Mouse (Mus musculus): Measurements from ENCODE around the gene Abcc10.
A peak's percentile ranks its signal among the peaks of the same experiment; 100 is the strongest.

Gene Abcc10

DNA sequence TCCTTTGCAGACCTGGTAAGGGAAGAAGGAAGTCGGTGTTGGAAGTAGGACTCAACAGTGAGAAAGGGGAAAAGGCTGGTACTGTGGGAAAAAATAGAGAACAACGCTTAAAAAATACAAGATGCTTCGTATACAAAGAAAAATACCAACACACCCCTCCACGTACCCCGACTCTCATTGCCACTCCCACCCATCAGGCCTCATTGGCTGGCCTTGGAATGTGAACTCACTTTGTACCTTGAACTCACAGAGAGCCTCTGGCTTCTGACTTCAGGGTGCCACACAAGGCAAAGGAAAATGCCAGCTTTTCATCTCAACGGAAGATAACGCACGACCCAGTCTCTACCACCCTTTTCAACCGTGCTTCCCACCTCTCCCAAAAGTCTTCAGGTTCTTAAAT, 45.0 kb downstream of the Abcc10 start:
- no peaks in the 10 kb centered on the region for H3K9me3 ChIP-seq (ENCODE audit: low read length)
- H3K4me3 ChIP-seq (replicated peaks; ENCODE audit: low read length): peak overlapping the region; percentile 87
- no peaks in the 10 kb centered on the region for H3K27me3 ChIP-seq (ENCODE audit: insufficient read depth, low read length)
- peaks cover 36% of the 10 kb centered on the region for H3K36me3 ChIP-seq (ENCODE audit: insufficient read depth, low read length)
- no peak for TF ChIP-seq CTCF (conservative IDR thresholded peaks at IDR 0.05; ENCODE audit: low read length)
- TF ChIP-seq NANOG (IDR thresholded peaks at IDR 0.05; ENCODE audit: borderline replicate concordance, low read length): no peak
- no peak for TF ChIP-seq POU5F1 (IDR thresholded peaks at IDR 0.05; ENCODE audit: borderline replicate concordance, low read length)
- peaks cover 78% of the 10 kb centered on the region for H3K4me1 ChIP-seq (replicated peaks; ENCODE audit: low read depth, low read length)

DNA sequence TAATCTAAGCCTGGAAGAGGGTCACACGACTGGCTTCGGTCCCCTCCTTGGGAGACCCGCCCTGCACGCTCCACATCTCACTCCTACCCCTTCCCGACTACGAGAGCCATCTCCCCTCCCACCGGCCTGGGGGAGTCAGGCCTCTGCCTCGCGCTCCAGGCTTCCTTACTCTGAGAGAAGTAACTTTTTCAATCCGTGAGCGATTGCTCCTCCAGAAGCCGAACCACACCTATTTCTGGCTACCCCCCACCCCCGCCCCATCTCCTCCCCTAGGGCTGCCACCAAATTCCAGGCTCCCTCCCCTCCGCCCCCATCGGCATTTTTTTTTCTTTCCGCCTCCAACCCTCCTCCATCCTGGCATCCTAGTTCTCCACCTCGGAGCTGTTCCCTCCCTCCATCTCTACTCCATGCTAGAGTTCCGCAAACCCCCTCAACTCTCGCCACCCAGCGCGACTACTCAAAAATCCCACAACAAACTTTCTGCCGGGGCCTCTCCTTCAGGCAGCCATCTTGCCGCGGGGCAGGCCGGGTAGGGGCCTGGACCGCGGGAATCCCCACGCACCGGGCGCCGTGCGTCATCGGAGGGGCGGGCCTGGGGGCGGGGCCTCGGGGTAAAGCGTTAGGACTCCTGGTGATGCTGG, 45.5 kb downstream of the Abcc10 start, which contains the start of gene Tjap1:
Gene Tjap1, minus strand, starts transcription at position 544 of the 641 bp plus-strand sequence.
- no peak for TF ChIP-seq CTCF (conservative IDR thresholded peaks at IDR 0.05; ENCODE audit: low read length)
- TF ChIP-seq POU5F1 (IDR thresholded peaks at IDR 0.05; ENCODE audit: borderline replicate concordance, low read length): no peak
- TF ChIP-seq NANOG (IDR thresholded peaks at IDR 0.05; ENCODE audit: borderline replicate concordance, low read length): no peak
- H3K4me3 ChIP-seq (replicated peaks; ENCODE audit: low read length): peak within 1 kb of the TSS; percentile 87
- no peaks in the 10 kb centered on the region for H3K27me3 ChIP-seq (ENCODE audit: insufficient read depth, low read length)
- peaks cover 78% of the 10 kb centered on the region for H3K4me1 ChIP-seq (replicated peaks; ENCODE audit: low read depth, low read length)
- H3K36me3 ChIP-seq (ENCODE audit: insufficient read depth, low read length): peaks cover 42% of the 10 kb centered on the region
- no peaks in the 10 kb centered on the region for H3K9me3 ChIP-seq (ENCODE audit: low read length)

DNA sequence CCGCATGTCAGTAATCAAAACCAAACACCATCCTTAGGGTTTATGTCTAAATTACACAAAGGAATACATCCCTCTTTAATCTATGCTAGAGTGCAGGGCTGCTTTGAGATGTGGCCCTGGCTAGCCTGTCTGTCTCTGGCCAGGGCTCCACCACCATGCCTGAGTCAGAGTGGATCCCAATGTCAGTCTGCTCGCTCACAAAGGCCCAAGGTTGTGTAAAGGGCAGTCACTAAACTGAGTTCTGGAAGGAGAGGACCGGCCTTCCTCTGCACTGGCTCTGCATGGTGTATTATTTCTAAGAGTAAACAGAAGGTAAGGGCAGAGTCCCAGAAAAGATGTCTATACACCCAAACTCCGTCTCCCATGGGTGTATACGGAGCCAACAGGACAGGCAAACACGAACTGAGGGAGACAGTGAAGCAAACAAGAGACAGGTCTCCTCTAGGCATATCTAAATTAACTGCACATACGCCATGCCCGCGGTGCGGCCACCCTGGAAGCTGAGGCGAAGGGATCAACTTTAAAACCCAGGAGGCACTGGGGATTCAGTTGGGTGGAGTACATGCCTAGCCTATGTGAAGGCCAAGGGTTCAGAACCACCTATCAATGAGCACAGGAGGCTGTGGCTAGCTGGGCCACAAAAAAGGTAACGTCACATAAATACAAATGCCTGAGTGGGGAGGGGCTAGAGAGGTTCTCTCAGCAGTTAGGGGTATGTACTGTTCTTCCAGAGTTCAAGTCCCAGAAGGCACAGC, 50.0 kb downstream of the Abcc10 start:
- TF ChIP-seq NANOG (IDR thresholded peaks at IDR 0.05; ENCODE audit: borderline replicate concordance, low read length) (no peak), POU5F1 (IDR thresholded peaks at IDR 0.05; ENCODE audit: borderline replicate concordance, low read length) (no peak), CTCF (conservative IDR thresholded peaks at IDR 0.05; ENCODE audit: low read length) (no peak)
- H3K9me3 ChIP-seq (ENCODE audit: low read length): no peaks in the 10 kb centered on the region
- no peak overlapping the region for H3K4me3 ChIP-seq (replicated peaks; ENCODE audit: low read length)
- peaks cover 84% of the 10 kb centered on the region for H3K4me1 ChIP-seq (replicated peaks; ENCODE audit: low read depth, low read length)
- peaks cover 81% of the 10 kb centered on the region for H3K36me3 ChIP-seq (ENCODE audit: insufficient read depth, low read length)
- H3K27me3 ChIP-seq (ENCODE audit: insufficient read depth, low read length): no peaks in the 10 kb centered on the region

DNA sequence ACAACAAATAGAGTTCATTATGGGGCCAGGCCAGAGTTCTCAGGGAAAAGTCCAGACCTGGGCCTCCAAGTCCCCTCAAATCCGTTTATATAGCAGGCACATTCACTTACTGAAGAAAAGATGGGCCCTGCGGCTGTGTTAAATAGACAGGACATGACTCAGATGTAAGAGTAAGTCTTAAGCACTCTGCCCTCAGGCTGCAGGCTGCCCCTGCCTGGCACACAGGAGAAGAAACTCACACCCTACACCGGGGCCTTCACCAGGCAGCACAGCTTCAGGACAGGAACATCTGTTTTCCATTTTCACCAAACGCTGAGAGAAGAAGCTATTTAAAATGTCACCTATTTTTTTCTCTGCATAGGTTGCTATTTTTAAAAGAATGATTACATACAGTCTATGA, 50.6 kb downstream of the Abcc10 start:
- Histone ChIP-seq H3K9me3 (ENCODE audit: low read length) (no peaks in the 10 kb centered on the region), H3K36me3 (ENCODE audit: insufficient read depth, low read length) (peaks cover 87% of the 10 kb centered on the region), H3K4me3 (replicated peaks; ENCODE audit: low read length) (no peak overlapping the region), H3K4me1 (replicated peaks; ENCODE audit: low read depth, low read length) (peaks cover 88% of the 10 kb centered on the region), H3K27me3 (ENCODE audit: insufficient read depth, low read length) (no peaks in the 10 kb centered on the region)
- TF ChIP-seq NANOG (IDR thresholded peaks at IDR 0.05; ENCODE audit: borderline replicate concordance, low read length) (no peak), CTCF (conservative IDR thresholded peaks at IDR 0.05; ENCODE audit: low read length) (no peak), POU5F1 (IDR thresholded peaks at IDR 0.05; ENCODE audit: borderline replicate concordance, low read length) (no peak)

DNA sequence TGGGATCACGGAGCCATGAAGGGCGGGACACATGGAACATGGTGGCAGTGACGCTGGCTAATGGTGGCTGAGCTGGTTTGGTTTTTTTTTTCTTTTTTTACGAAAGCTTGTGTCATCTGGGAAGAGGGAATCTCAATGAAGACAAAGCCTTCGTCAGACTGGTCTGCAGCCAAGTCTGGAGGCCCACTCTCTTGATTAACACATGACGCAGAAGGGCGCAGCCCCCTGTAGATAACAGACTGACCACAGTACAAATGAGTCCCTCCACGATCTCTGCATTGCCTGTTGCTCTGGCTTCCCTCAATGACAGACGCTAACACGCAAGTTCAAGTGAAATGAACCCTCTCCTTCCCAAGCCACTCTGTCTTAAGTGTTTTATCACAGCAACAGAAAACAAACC, 52.6 kb downstream of the Abcc10 start:
- TF ChIP-seq NANOG (IDR thresholded peaks at IDR 0.05; ENCODE audit: borderline replicate concordance, low read length): no peak
- no peak for TF ChIP-seq CTCF (conservative IDR thresholded peaks at IDR 0.05; ENCODE audit: low read length)
- TF ChIP-seq POU5F1 (IDR thresholded peaks at IDR 0.05; ENCODE audit: borderline replicate concordance, low read length): no peak
- Histone ChIP-seq H3K9me3 (ENCODE audit: low read length) (no peaks in the 10 kb centered on the region), H3K4me1 (replicated peaks; ENCODE audit: low read depth, low read length) (peaks cover 89% of the 10 kb centered on the region), H3K27me3 (ENCODE audit: insufficient read depth, low read length) (no peaks in the 10 kb centered on the region), H3K36me3 (ENCODE audit: insufficient read depth, low read length) (peaks cover 95% of the 10 kb centered on the region), H3K4me3 (replicated peaks; ENCODE audit: low read length) (no peak overlapping the region)

DNA sequence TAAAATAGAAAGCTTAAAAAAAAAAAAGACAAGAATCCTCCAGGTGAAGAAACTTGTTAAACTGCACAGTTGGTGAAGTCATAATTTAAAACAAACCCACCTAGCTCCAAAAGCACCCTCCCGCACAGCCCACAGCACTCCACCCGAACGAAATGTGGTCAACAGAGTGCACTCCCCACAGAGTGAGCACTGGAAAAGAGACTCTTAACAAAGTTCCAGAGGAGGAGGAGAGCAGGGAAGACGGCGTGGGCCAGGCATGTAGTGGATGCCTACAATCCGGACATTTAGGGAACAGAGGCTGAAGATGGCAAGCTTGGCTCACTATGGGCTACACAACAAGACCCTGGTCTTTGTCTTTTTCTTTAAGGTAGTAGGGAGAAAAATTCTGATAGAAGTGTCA, 53.1 kb downstream of the Abcc10 start:
- Histone ChIP-seq H3K4me3 (replicated peaks; ENCODE audit: low read length) (no peak overlapping the region), H3K36me3 (ENCODE audit: insufficient read depth, low read length) (peaks cover 95% of the 10 kb centered on the region), H3K27me3 (ENCODE audit: insufficient read depth, low read length) (no peaks in the 10 kb centered on the region), H3K9me3 (ENCODE audit: low read length) (no peaks in the 10 kb centered on the region), H3K4me1 (replicated peaks; ENCODE audit: low read depth, low read length) (peaks cover 89% of the 10 kb centered on the region)
- TF ChIP-seq CTCF (conservative IDR thresholded peaks at IDR 0.05; ENCODE audit: low read length): no peak
- TF ChIP-seq NANOG (IDR thresholded peaks at IDR 0.05; ENCODE audit: borderline replicate concordance, low read length): no peak
- no peak for TF ChIP-seq POU5F1 (IDR thresholded peaks at IDR 0.05; ENCODE audit: borderline replicate concordance, low read length)

DNA sequence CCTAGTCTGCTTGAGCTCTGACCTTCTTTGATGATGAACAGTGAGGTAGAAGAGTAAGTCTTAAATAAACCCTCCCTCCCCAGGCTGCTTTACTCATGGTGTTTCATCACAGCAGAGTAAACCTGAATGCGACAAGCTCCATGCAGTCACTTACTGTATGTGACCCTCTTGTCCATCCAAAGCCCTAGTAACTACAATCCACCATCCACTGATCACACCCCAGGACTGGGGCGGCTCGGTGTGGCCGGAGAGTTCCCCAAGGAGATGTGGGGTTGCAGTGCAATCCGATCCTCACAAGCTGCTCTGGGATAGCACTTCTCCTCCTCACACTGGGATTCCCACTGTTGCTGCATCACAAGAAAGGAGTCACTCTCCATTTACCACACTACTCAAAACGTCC, 53.7 kb downstream of the Abcc10 start:
- Histone ChIP-seq H3K4me1 (replicated peaks; ENCODE audit: low read depth, low read length) (peaks cover 93% of the 10 kb centered on the region), H3K36me3 (ENCODE audit: insufficient read depth, low read length) (peaks cover 95% of the 10 kb centered on the region), H3K27me3 (ENCODE audit: insufficient read depth, low read length) (no peaks in the 10 kb centered on the region), H3K4me3 (replicated peaks; ENCODE audit: low read length) (no peak overlapping the region), H3K9me3 (ENCODE audit: low read length) (no peaks in the 10 kb centered on the region)
- TF ChIP-seq POU5F1 (IDR thresholded peaks at IDR 0.05; ENCODE audit: borderline replicate concordance, low read length): no peak
- TF ChIP-seq CTCF (conservative IDR thresholded peaks at IDR 0.05; ENCODE audit: low read length): no peak
- TF ChIP-seq NANOG (IDR thresholded peaks at IDR 0.05; ENCODE audit: borderline replicate concordance, low read length): no peak

DNA sequence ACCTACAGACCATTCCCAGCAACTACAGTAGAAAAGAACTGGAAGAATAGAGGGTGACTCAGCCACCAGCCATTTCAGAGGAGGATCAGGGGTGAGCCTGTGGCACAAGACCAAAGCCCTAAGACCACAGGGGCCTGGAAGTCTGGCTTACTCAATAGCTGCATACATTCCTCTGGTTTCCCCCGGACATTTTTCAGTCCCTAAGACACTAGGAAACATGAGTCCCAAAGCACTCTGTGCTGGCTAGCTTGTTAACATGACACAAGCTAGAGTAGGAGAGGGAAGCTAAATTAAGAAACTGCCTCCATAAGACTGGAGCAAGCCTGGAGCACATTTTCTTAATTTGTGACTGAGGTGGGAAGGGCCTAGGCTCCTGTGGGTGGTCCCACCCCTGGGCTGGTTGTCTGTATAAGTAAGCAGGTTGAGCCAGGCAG, 54.3 kb downstream of the Abcc10 start:
- TF ChIP-seq POU5F1 (IDR thresholded peaks at IDR 0.05; ENCODE audit: borderline replicate concordance, low read length) (no peak), CTCF (conservative IDR thresholded peaks at IDR 0.05; ENCODE audit: low read length) (no peak), NANOG (IDR thresholded peaks at IDR 0.05; ENCODE audit: borderline replicate concordance, low read length) (no peak)
- H3K4me3 ChIP-seq (replicated peaks; ENCODE audit: low read length): no peak overlapping the region

More for the DNA sequence above, 54.3 kb downstream of the Abcc10 start:
- Histone ChIP-seq H3K36me3 (ENCODE audit: insufficient read depth, low read length) (peaks cover 95% of the 10 kb centered on the region), H3K27me3 (ENCODE audit: insufficient read depth, low read length) (no peaks in the 10 kb centered on the region), H3K4me1 (replicated peaks; ENCODE audit: low read depth, low read length) (peaks cover 91% of the 10 kb centered on the region), H3K9me3 (ENCODE audit: low read length) (no peaks in the 10 kb centered on the region)
